Mouse (Mus musculus): Measurements from ENCODE around the gene Oxt. TPM values are rescaled to one million over a fixed set of nuclear protein-coding genes. Genes with fewer than 3 reads are reported as not detected.

The Oxt gene
- not detected in 2 replicates for polyA plus RNA-seq (2016; fragmentation: Nextera tagmentation; extraction: Ambion mirVana)

DNA sequence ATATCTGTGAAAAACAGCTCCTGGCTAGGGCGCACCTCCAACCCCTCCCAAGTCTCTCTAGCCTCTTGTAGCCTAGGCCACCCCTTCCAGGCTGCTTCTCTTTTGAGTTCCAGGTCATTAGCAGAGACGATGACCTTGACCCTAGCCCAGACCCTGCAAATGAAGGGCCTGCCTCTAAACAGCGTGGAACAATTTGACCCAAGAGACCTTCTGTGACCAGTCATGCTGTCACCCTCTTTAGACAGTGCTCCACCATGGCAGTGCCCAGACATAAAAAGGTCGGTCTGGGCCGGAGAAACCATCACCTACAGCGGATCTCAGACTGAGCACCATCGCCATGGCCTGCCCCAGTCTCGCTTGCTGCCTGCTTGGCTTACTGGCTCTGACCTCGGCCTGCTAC, at the start of gene Oxt:
Oxt (plus strand) TSS at position 301 of the 400 bp plus-strand sequence.
- 43% methylated on average over 9 of the region's 9 CpGs for WGBS
- Histone ChIP-seq H3K4me1 (peaks cover 23% of the 10 kb centered on the region), H3K9me3 (replicated peaks) (no peaks in the 10 kb centered on the region), H3K27me3 (peaks cover 77% of the 10 kb centered on the region), H3K4me3 (peak within 1 kb of the TSS; percentile 28), H3K27ac (no peak within 1 kb of the TSS), H3K9ac (peak within 1 kb of the TSS; percentile 32), H3K36me3 (no peaks in the 10 kb centered on the region), H3K4me2 (replicated peaks) (peak within 1 kb of the TSS; percentile 47)
- no peak for ATAC-seq (ENCODE audit: low FRiP score)

DNA sequence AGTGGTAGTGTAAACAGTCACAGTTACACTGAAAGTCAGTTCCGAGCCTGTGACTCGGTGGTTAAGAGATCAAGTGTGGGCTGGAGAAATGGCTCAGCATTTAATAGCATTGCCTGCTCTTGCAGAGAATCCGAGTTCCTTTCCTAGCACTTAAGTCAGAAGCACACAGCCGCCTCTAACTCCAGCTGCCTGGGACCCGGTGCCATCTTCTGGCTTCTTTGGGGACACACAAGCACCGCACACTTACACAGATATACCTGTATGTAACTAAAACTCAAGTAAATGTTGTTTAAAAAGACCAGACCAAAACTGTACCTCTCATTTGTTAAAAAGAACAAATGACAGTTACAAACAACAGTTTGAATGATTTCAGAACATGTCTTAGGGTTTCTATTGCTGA, 47.5 kb upstream of the Oxt start:
- H3K4me1 ChIP-seq, result no peaks in the 10 kb centered on the region
- no peak overlapping the region for H3K4me2 ChIP-seq (replicated peaks)
- H3K36me3 ChIP-seq, result peaks cover 41% of the 10 kb centered on the region
- H3K9ac ChIP-seq, result no peak overlapping the region
- no peak overlapping the region for H3K4me3 ChIP-seq
- no peak for ATAC-seq (ENCODE audit: low FRiP score)
- no peaks in the 10 kb centered on the region for H3K27me3 ChIP-seq
- no peak overlapping the region for H3K27ac ChIP-seq
- no peaks in the 10 kb centered on the region for H3K9me3 ChIP-seq (replicated peaks)
- WGBS, result 89% methylated on average over 6 of the region's 6 CpGs

DNA sequence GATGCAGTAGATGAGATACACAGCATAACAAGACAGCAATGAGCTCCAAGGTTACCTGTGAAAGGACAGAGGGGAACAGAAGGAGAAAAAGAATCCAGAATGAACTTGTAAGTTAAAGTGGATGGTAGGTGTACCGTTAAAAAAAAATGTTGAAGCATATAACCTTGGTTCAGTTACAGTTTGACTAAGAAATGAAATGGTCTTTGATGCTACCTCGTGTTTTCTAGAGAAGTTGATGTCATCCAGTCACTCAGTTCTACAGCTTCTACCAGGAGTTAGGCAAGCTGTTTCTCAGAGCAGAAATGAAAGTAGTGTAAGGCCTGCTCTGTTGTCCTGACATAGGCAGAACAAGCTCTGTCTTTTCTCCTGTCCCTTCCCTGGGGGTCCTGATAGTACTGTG, 46.7 kb upstream of the Oxt start:
- no peaks in the 10 kb centered on the region for H3K9me3 ChIP-seq (replicated peaks)
- H3K36me3 ChIP-seq, result peaks cover 41% of the 10 kb centered on the region
- H3K9ac ChIP-seq, result no peak overlapping the region
- no peak overlapping the region for H3K4me3 ChIP-seq
- 95% methylated on average over 2 of the region's 2 CpGs for WGBS
- no peak overlapping the region for H3K27ac ChIP-seq
- H3K4me1 ChIP-seq, result no peaks in the 10 kb centered on the region
- no peak for ATAC-seq (ENCODE audit: low FRiP score)
- no peak overlapping the region for H3K4me2 ChIP-seq (replicated peaks)
- H3K27me3 ChIP-seq, result no peaks in the 10 kb centered on the region

DNA sequence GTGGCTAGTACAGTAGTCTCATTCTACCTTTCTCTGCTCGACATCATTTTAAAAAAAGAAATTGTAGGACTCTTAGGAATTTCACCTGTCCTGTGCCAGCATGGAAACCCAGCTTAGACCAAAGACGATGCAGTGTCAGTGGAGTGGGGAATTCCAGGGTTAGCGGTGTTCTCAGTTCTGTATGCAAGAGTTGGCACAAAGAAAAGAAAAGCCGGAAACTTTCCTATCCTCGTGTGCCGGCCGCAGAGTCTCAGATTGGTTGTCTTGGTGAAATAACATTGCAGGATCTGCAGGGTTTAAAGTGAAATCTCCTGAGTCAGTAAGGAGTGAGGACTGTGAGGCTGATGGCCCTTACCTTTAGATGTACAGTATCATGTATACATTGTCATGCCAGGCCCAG, 46.0 kb upstream of the Oxt start:
- H3K4me1 ChIP-seq, result no peaks in the 10 kb centered on the region
- no peak overlapping the region for H3K27ac ChIP-seq
- H3K4me3 ChIP-seq, result no peak overlapping the region
- 87% methylated on average over 7 of the region's 7 CpGs for WGBS
- no peak for ATAC-seq (ENCODE audit: low FRiP score)
- no peak overlapping the region for H3K9ac ChIP-seq
- H3K36me3 ChIP-seq, result peaks cover 42% of the 10 kb centered on the region
- no peak overlapping the region for H3K4me2 ChIP-seq (replicated peaks)
- no peaks in the 10 kb centered on the region for H3K27me3 ChIP-seq
- H3K9me3 ChIP-seq (replicated peaks), result no peaks in the 10 kb centered on the region

DNA sequence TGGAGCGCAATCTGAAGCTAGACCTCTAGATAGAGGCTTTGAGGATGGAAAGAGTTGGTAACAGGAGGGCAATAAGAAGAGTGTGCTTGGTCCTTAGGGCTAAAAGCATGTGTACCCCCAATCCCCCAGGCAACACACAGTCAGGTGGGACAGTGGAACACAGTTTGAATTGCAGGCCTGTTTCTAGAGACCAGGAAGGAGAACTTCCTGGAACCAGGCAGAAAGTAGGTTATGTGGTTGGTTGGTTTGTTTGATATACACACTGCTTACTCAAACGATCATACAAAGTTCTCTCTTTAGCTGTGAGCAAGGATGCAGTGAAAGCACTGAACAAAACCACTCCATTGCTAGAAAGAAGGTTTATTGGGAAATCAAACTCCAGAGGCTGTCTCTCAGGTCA, 43.8 kb upstream of the Oxt start:
- no peak for ATAC-seq (ENCODE audit: low FRiP score)
- no peak overlapping the region for H3K4me3 ChIP-seq
- no peak overlapping the region for H3K4me2 ChIP-seq (replicated peaks)
- H3K27me3 ChIP-seq, result no peaks in the 10 kb centered on the region
- H3K4me1 ChIP-seq, result no peaks in the 10 kb centered on the region
- WGBS, result 89% methylated on average over 2 of the region's 2 CpGs
- no peak overlapping the region for H3K9ac ChIP-seq
- peaks cover 50% of the 10 kb centered on the region for H3K36me3 ChIP-seq
- no peak overlapping the region for H3K27ac ChIP-seq
- H3K9me3 ChIP-seq (replicated peaks), result no peaks in the 10 kb centered on the region

DNA sequence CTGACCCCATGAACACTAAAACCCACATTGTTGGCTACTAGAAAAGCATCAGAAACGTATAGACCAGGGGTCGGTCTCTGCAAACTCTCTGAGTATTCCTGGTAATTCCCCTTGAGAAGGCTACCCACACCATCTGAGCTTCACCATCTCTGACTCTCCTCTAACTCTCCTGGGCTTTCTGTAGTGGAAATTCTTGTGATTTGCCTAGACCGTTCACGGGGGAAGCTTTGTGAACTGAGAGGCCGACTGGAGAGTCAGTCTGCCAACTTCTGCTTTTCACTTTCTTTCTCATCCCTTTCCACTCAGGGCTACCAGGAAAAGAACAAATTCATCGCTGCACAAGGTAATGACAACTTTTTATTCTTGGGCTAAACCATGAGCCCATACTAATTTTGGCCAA, 41.0 kb upstream of the Oxt start:
- Histone ChIP-seq H3K4me1 (no peaks in the 10 kb centered on the region), H3K9me3 (replicated peaks) (no peaks in the 10 kb centered on the region), H3K4me2 (replicated peaks) (no peak overlapping the region), H3K27me3 (no peaks in the 10 kb centered on the region), H3K4me3 (no peak overlapping the region), H3K9ac (no peak overlapping the region), H3K27ac (no peak overlapping the region), H3K36me3 (peaks cover 67% of the 10 kb centered on the region)
- ATAC-seq (ENCODE audit: low FRiP score), result no peak
- 95% methylated on average over 6 of the region's 6 CpGs for WGBS

DNA sequence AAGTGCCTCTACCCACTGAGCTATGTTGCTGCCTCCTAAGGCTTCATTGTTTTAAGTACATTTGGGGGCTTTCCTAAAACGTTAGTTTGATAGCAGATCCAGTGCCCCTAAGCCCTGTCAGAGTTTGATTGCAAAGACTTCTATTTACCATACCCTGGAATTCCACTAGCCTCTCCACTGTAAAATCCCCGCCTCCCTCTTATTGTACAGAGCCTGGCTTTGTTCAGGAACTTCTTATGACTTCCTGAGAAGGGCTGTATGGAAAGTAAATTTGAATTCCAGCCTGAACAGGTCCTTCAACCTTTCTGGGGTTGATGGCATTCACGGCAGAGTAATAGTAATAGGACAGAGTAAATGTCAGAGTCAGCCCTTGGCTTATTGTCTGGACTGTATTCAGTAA, 39.1 kb upstream of the Oxt start:
- H3K4me3 ChIP-seq, result no peak overlapping the region
- ATAC-seq (ENCODE audit: low FRiP score), result no peak
- WGBS, result 83% methylated on average over 3 of the region's 3 CpGs
- no peaks in the 10 kb centered on the region for H3K4me1 ChIP-seq
- H3K36me3 ChIP-seq, result peaks cover 84% of the 10 kb centered on the region
- H3K4me2 ChIP-seq (replicated peaks), result no peak overlapping the region
- H3K9ac ChIP-seq, result no peak overlapping the region
- no peak overlapping the region for H3K27ac ChIP-seq
- no peaks in the 10 kb centered on the region for H3K9me3 ChIP-seq (replicated peaks)
- no peaks in the 10 kb centered on the region for H3K27me3 ChIP-seq

DNA sequence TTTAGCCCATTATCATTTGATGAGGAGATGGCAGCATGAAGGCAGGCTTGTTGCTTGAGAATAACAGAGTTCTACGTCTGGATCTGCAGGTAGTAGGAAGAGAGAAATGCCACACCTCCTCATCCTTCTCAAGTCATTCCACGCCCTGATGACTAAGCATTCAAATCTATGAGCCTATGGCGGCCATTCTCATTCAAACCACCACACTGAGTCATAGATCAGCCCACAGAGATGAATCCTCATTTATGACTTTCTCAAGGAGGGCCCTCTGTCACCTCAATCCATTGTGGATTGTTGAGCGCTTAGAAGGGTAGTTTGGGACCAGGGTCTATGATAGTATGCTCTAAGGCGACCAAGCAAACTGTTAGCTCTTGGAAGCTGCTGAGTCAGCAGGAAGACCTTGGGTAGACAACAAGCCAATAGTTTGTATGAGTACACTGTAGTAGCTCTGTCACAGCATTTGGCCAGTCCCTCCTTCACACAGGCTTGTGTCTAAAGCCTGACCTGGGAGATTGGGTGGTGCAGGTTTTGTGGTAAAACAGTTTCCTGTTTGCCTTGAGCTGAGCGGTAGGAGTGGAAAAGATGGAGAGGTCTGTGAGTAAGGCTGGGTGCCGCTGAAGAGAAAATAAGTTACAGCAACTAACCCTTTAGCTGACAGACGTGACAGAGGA, 37.0 kb upstream of the Oxt start:
- Histone ChIP-seq H3K4me3 (no peak overlapping the region), H3K27ac (no peak overlapping the region), H3K9me3 (replicated peaks) (no peaks in the 10 kb centered on the region), H3K4me1 (no peaks in the 10 kb centered on the region), H3K27me3 (no peaks in the 10 kb centered on the region), H3K36me3 (peaks cover 86% of the 10 kb centered on the region), H3K4me2 (replicated peaks) (no peak overlapping the region), H3K9ac (no peak overlapping the region)
- 94% methylated on average over 8 of the region's 8 CpGs for WGBS
- ATAC-seq (ENCODE audit: low FRiP score), result no peak

DNA sequence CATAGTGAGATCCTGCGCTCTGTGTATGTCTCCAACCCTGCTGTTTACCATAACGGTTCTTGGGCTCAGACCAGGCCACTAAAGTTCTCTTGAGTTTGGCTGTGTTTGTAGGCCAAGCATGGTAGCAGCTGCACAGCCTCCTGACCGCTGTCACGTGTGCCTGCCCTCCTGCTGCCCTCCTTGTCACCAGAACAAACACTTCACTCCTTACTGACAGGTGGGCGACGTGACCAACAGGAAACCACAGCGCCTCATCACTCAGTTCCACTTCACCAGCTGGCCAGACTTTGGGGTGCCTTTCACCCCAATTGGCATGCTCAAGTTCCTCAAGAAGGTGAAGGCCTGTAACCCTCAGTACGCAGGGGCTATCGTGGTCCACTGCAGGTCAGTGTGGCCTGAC, 35.7 kb upstream of the Oxt start:
- H3K4me2 ChIP-seq (replicated peaks), result no peak overlapping the region
- H3K27me3 ChIP-seq, result no peaks in the 10 kb centered on the region
- no peak for ATAC-seq (ENCODE audit: low FRiP score)
- peaks cover 88% of the 10 kb centered on the region for H3K36me3 ChIP-seq
- no peak overlapping the region for H3K4me3 ChIP-seq
- 90% methylated on average over 9 of the region's 9 CpGs for WGBS
- H3K9ac ChIP-seq, result no peak overlapping the region
- H3K9me3 ChIP-seq (replicated peaks), result no peaks in the 10 kb centered on the region
- no peak overlapping the region for H3K27ac ChIP-seq
- H3K4me1 ChIP-seq, result no peaks in the 10 kb centered on the region

DNA sequence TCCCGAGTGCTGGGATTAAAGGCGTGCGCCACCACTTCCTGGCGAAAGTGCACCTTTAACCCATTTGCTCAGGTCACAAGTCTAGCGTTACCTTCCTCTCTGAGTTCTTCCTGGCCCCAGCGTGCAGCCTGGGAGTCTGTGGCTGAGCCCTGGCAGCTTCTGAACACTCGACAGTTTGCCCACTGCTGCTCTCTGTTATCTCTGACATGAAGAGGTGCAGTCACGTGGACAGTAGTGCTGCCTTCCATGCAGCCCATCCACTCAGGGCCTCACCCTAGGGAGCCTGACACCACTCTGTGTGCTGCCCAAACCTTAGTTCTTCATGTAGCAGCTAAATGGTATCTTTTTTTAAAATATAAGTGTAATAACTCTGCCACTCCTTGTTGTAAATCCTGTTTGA, 29.0 kb upstream of the Oxt start:
- H3K36me3 ChIP-seq, result peaks cover 87% of the 10 kb centered on the region
- no peak for ATAC-seq (ENCODE audit: low FRiP score)
- no peak overlapping the region for H3K27ac ChIP-seq
- no peaks in the 10 kb centered on the region for H3K9me3 ChIP-seq (replicated peaks)
- H3K4me1 ChIP-seq, result no peaks in the 10 kb centered on the region
- no peaks in the 10 kb centered on the region for H3K27me3 ChIP-seq
- no peak overlapping the region for H3K9ac ChIP-seq
- 92% methylated on average over 8 of the region's 8 CpGs for WGBS
- H3K4me2 ChIP-seq (replicated peaks), result no peak overlapping the region
- H3K4me3 ChIP-seq, result no peak overlapping the region

DNA sequence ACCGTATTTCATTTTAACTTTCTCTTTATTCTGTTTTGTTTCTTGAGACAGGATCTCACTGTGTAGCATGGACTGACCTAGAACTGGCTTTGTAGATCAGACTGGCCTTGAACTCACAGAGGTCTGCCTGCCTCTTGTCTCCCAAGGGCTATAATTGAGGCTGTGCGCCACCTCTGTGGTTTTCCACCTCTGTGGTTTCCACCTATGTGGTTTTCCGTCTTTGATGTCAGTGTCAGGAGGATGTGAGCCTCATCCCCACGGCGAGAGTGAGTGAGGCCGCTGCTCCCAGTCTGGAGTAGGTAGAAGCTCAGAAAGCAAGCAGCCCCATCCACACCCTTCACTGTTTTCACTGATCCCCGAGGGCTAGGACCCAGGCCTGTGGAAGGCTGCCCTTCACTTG, 21.1 kb upstream of the Oxt start:
- H3K9me3 ChIP-seq (replicated peaks), result no peaks in the 10 kb centered on the region
- no peaks in the 10 kb centered on the region for H3K4me1 ChIP-seq
- H3K27me3 ChIP-seq, result no peaks in the 10 kb centered on the region
- 90% methylated on average over 7 of the region's 7 CpGs for WGBS
- H3K27ac ChIP-seq, result no peak overlapping the region
- H3K9ac ChIP-seq, result no peak overlapping the region
- H3K4me3 ChIP-seq, result no peak overlapping the region
- no peak overlapping the region for H3K4me2 ChIP-seq (replicated peaks)
- H3K36me3 ChIP-seq, result peaks cover 73% of the 10 kb centered on the region
- no peak for ATAC-seq (ENCODE audit: low FRiP score)

DNA sequence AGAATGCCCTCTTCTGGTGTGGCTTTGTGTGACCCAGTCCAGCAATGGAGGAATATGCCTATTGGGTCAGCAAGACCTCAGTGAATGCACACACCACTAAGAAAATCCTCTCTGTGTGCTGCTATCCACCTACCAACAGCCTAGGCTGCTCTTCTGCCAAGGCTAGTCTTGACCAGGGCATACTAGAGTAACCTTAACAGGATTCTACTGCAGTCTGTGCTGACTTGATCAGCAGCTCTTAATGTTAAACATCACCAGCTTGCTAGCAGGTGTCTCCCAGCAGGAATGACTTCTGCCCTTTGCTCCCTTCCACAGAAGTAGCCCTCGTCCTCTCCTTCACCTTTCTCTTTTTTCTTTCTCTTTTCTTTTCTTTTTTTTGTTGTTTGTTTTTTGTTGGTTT, 19.7 kb upstream of the Oxt start:
- Histone ChIP-seq H3K27ac (no peak overlapping the region), H3K9ac (no peak overlapping the region), H3K4me3 (no peak overlapping the region), H3K9me3 (replicated peaks) (no peaks in the 10 kb centered on the region), H3K27me3 (no peaks in the 10 kb centered on the region), H3K4me1 (no peaks in the 10 kb centered on the region), H3K36me3 (peaks cover 63% of the 10 kb centered on the region), H3K4me2 (replicated peaks) (no peak overlapping the region)
- no peak for ATAC-seq (ENCODE audit: low FRiP score)
- 76% methylated on average over 1 of the region's 1 CpGs for WGBS

DNA sequence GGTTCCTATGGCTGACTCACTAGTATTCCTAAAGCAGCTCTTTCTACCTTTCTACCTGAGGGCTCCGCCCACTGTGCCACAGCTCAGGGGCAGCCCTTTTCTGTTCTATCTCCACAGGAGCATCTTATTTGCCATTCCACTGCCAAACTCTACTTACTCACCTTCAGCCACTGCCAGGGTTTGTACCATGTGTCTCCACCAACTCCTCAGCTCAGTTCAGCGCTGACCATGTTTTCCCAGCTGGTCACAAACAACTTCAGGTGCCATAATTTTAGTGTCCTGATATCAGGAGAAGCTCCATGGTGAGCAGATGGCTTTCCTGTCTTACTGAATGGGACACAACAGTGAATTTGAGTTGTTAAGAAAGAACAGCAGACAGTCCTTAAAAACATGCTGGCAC, 18.5 kb upstream of the Oxt start:
- ATAC-seq (ENCODE audit: low FRiP score), result no peak
- Histone ChIP-seq H3K4me1 (no peaks in the 10 kb centered on the region), H3K27ac (no peak overlapping the region), H3K4me3 (no peak overlapping the region), H3K4me2 (replicated peaks) (no peak overlapping the region), H3K9ac (no peak overlapping the region), H3K9me3 (replicated peaks) (no peaks in the 10 kb centered on the region), H3K36me3 (peaks cover 51% of the 10 kb centered on the region), H3K27me3 (no peaks in the 10 kb centered on the region)
- WGBS, result 90% methylated on average over 2 of the region's 2 CpGs

Data from hindbrain, embryonic 12.5 days (tissue).